Mouse (Mus musculus) heart, postnatal 25 days (tissue): ENCODE data around the gene Ap5s1. TPM values are rescaled to one million over a fixed set of nuclear protein-coding genes. Genes with fewer than 3 reads are reported as not detected.

ENCODE experiments used
- DNase-seq: peaks from one replicate; pipeline ENCODE4 v3.0.0; 2022; ENCODE audit warnings: low spot score
- intact Hi-C: fragments of 180-260 bp; cut with DNase I; formaldehyde crosslinking; loops from one replicate; pipeline ENCODE4 v1.15.1; 2025
- total RNA-seq, 2 experiments: library from RNA; stranded (reverse); gene quantifications; 2 replicates each; pipeline ENCODE4 v1.2.3; 2021

Gene Ap5s1
- 10 to 100 TPM; 34.4 to 42.7 TPM for total RNA-seq

DNA sequence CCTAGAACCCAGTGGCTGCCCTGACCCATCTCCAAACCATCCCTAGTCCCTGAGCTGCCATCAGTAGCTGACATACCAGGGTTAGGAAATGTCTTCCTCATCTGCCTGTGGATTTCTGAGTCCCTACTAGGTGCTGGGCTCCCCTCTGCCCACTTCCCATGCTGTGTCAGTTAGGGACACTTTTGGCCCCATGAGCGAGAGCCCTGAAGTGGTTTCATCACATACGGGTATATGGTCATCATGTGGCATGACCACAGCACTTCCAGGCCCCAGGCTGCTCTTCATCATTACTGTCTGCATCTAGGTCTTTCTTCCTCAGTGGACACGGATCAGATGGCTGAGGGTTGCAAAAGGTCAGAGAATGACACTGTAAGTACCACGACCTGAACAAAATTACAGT lies at the start of gene Ap5s1:
TSS of gene Ap5s1 (plus strand) at position 301 of the 400 bp plus-strand sequence.
- DNase-seq = no peak
- intact Hi-C loops = loop anchor here (5.0 kb wide), 1 partner anchor 109 kb away; no protein-coding TSS in a partner anchor

- intact Hi-C loops = no loop called here
- DNase-seq = no peak
Observed at GRCm38 (mm10) chr2:131159491-131159910, 47.4 kb upstream of the Ap5s1 start.

DNA sequence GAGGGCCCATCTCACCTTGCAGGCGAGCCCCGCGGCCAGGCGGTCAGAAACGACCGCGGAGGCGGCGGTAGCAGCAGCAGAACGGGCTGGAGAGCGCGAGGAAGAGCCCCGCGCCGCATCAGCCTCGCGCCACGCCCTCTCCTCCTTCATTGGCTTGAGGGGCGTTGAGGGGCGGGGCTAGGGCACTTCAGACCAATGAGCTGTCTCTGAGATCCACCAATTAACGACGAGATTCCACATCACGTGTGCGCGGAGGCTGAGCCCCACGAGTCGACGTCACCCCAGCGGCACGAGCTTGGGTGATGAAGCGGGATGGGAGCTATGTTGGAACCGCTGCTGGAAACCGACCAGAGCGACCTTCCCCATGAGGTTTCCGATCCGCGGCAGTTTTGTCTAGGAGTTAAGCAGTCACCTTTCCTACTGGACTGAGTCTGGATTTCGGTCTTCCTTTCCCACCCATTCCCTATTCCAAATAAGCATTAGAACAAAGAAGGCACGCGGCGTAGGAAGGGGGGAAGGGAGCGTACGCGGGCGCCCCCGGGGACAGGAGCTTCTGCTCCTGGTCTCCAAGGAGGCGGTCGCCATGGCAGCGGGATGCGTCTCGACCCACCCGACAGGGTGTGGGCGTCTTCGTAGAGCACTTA lies 46.8 kb upstream of the Ap5s1 start, which contains the start of gene 1700037H04Rik:
TSS of gene 1700037H04Rik (minus strand) at position 144 of the 644 bp plus-strand sequence.
- intact Hi-C loops = loop anchor here (2.0 to 5.0 kb wide), 2 partner anchors 65 to 198 kb away; no protein-coding TSS in a partner anchor
- DNase-seq = peak; percentile 95

DNA sequence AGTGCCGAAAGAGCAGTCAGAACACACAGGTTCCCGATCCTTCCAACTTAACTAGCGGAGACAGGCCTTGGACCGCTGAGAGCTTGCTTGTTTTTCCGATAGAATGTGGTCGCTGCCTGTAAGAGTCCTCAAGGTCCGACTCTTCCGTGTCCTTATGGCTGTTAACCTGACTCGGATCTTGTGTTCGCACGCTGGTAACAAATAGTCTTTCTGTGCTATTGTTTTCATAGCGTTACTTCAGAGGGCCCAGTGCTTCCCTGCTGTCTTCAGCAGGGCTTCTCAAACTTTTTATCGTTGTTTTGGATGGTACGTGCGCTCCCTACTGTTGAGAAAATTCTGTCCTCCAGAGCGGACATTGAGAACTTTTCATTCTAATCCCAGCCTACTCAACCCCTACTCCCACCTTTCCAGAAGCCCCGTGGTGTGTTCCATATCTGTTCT lies 46.2 kb upstream of the Ap5s1 start:
- intact Hi-C loops = loop anchor here (2.0 to 5.0 kb wide), 2 partner anchors 66 to 198 kb away; no protein-coding TSS in a partner anchor
- no peak for DNase-seq

- DNase-seq = no peak
- intact Hi-C loops = loop anchor here (5.0 kb wide), 1 partner anchor 202 kb away; no protein-coding TSS in a partner anchor
Observed at GRCm38 (mm10) chr2:131163924-131164323, 43.0 kb upstream of the Ap5s1 start.

DNA sequence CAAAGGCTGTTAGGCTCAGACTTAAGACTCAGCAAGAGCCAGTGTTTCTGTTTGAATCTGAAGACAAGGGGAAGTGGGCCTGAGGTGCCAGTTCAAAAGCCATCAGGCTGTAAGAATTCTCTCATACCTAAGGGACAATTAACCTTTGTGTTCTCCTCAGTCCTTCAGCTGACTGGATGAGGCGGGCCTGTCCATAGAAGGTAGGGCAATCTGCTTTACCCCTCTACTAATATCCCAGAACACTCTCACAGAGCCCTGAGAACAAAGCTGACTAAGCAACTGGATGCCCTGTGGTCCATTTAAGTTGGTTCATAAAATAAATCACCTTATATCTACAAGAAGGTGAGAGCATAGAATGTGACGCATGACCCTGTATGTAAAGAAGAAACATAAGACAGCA lies 40.7 kb upstream of the Ap5s1 start:
- DNase-seq = no peak
- intact Hi-C loops = loop anchor here (5.0 kb wide), 1 partner anchor 114 kb away; no protein-coding TSS in a partner anchor

GRCm38 (mm10) chr2:131167984-131168383 lies 38.9 kb upstream of the Ap5s1 start:
- DNase-seq = no peak
- intact Hi-C loops = loop anchor here (5.0 kb wide), 1 partner anchor 116 kb away; no protein-coding TSS in a partner anchor

DNA sequence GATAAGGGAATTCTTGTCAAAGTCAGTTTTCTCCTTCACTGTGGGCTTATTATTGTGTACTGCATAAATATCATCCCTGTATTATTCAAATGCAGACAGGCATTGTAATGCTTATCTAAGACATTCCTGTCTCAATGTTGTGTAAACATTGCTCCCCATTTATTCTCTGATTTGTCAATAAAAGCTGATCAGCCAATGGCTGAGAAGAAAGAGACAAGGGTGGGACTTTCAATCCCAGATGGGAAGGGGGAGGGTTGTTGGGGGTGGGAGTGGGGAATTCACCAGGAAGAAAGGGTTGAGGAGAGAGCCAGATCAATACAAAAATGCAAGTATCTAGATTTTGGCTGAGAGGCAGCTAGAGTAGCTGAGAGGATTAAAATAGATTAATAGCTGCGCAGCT lies 38.0 kb upstream of the Ap5s1 start:
- intact Hi-C loops = loop anchor here (5.0 kb wide), 1 partner anchor 117 kb away; no protein-coding TSS in a partner anchor
- DNase-seq = no peak

DNA sequence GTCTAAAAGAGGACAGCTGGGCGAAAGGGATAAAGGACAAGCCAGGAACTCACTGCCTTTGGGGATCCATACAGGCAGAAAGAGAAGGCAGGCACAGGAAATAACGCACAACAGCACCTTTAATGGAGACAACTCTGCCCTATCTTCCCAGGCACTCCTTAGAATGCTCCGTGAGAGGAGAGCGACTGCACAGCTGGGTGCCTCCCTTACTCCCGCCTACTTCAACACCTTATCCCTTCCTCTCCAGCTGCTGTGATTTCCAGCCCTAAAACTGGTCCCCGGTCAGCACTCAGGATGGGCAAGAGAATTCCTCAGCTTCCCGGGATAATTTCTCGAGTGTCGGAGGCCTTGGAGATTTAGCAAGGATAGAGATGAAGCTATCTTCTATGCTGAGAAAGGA lies 35.9 kb upstream of the Ap5s1 start:
- intact Hi-C loops = loop anchor here (5.0 kb wide), 1 partner anchor 181 kb away; the partner anchor contains the start of gene Rnf24
- no peak for DNase-seq

- intact Hi-C loops = loop anchor here (5.0 kb wide), 1 partner anchor 181 kb away; the partner anchor contains the start of gene Rnf24
- DNase-seq = no peak
Observed at GRCm38 (mm10) chr2:131171401-131172104, 35.3 kb upstream of the Ap5s1 start.

DNA sequence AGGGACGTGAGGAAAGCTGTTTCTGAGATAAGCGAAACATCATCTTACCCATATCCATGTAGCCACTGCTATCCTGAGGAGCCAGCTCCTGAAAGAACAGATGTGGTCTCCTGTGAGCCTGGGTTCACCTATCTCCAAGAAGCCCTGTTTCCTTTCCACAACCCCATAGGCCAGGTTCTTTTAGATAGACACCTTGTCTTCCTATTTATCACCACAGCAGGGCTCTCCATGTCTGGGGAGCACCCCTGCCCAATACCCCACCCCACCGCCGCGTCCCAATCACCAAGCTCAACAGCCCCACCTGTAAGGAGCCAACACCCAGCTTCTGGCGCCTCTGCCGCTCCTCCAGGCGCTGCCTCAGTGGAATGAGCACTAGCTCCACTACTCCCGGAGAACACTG lies 34.6 kb upstream of the Ap5s1 start:
- intact Hi-C loops = loop anchor here (5.0 kb wide), 1 partner anchor 180 kb away; the partner anchor contains the start of gene Rnf24
- no peak for DNase-seq

- no peak for DNase-seq
- intact Hi-C loops = loop anchor here (5.0 kb wide), 1 partner anchor 178 kb away; the partner anchor contains the start of gene Rnf24
Observed at GRCm38 (mm10) chr2:131174700-131175099, 32.2 kb upstream of the Ap5s1 start.

GRCm38 (mm10) chr2:131175286-131175944 lies 31.5 kb upstream of the Ap5s1 start:
- no peak for DNase-seq
- intact Hi-C loops = no loop called here

DNA sequence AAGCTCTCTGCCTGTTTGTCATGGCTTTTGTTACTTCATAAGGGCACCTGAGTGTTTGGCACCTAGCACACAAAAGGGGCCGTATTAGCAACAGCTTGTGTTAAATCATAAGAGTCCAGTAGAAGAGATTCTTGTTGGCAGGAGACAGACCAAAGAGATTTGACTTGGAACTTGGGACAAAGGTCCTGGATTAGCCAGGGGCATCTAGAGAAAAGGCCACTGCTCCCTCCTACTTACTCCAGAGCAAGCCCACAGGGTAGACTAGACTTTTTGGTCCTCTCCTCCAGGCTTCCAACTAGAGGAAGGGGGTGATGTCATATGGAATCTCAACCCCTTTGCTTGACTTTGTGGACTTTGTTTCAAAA lies 31.0 kb upstream of the Ap5s1 start:
- DNase-seq = no peak
- intact Hi-C loops = no loop called here

DNA sequence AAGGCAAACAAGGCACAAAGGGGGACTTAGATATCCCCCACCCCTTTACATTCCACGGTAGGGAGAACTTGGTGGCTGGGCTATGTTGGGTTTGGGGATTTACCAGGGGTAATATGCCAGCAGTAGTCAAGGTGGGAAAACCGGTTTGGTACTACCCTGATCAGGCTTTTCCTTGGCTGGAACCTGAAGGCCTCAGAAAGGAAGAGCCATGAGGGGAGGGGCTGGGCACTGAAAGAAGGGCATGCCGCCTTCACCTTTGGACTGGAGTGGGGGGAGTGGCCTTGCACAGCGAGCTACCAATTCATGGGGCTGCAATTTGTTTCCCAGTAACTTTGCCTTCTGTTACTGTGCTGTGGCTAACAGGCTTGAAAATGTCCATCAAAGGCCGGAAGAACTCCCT lies 30.4 kb upstream of the Ap5s1 start:
- intact Hi-C loops = no loop called here
- DNase-seq = no peak

DNA sequence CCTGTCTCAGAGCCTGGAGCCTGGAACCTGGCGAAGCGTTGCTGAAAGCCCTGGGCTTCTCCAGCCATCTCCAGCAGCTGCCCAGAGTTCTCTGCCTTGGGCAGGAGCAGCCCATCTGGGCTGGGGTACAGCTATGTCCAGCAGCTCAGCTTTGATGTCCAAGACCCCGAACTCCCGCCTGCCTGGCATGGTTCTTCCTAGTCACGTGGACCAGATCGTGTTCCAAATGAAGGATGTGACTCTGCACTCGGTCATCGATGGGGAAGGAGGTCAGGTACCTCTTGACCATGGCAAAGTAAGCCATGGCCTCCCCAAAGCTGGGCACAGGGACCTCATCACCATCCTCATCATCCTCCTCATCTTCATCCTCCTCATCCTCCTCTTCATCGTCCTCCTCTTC lies 28.9 kb upstream of the Ap5s1 start:
- intact Hi-C loops = no loop called here
- no peak for DNase-seq

DNA sequence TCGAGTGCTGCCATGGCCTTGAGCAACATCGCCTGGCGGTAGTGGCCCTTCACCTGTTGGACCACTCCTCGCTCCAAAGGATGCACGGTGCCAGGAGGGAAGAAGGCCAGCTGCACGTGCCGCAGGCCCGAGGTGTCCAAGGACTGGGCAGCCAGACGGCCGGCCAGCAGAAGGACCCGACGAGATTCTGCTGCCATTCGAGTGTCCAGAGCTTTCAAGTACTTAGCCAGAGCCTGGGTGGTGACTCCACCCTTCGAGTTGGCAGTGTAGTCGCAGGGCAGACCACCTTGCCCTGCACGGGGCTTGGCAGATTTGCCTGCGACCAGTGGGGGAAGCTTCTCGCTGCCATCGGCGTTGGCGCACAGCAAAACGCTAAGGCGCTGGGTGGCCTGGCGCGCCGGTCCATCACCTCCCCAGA lies 28.0 kb upstream of the Ap5s1 start:
- intact Hi-C loops = no loop called here
- DNase-seq = no peak

GRCm38 (mm10) chr2:131179246-131179886 lies 27.5 kb upstream of the Ap5s1 start:
- intact Hi-C loops = no loop called here
- DNase-seq = no peak

DNA sequence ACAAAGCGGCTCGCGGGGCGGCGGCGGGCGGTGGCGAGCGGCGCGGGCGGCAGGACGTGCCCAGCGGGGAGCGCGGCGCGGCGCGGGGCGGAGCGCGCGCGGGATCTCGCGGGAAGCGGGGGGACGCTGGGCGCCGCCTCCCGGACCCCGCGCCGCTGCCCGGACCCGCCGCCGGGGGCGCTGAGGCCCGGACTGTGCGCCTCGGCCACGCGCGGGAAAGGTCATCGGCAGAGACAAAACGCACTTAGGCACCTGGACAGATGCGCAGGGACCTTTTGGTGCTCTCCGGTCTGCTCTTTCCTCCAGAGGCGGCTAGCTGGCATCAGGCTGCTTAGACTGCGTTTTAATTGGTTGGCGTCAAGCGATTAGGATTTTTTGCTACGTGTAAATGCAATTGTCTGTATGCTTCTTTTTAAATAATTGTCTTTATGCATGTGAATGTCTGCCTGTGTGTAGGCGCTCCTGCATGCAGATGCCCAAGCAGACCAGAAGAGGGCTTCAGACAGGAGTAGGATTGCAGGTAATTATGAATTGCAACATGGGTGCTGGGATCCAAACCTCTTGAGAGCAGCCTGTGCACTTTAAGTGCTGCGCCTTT lies 26.8 kb upstream of the Ap5s1 start, which contains the start of gene Cenpb:
TSS of gene Cenpb (minus strand) at position 78 of the 598 bp plus-strand sequence.
- intact Hi-C loops = loop anchor here (2.0 to 10.0 kb wide), 4 partner anchors 23 to 335 kb away; no protein-coding TSS in a partner anchor
- peak; percentile 73 for DNase-seq
